Mouse (Mus musculus) liver, embryonic 12.5 days (tissue): ENCODE data around the gene Fra10ac1. TPM values are rescaled to one million over a fixed set of nuclear protein-coding genes. Genes with fewer than 3 reads are reported as not detected.

Experiments
- ATAC-seq: fragments of 200-750 bp; cut with Nextera tagmentation; 2 replicates; pipeline ENCODE4 v1.8.0; 2017; ENCODE audit warnings: moderate number of reproducible peaks, mild to moderate bottlenecking, moderate library complexity
- H3K27ac ChIP-seq: fragments of 300-500 bp; sonication (generic); 2 replicates; pipeline ENCODE4 v1.5.1; 2016; ENCODE audit warnings: mild to moderate bottlenecking
- H3K27me3 ChIP-seq: fragments of 300-500 bp; sonication (generic); replicated peaks from 2 replicates; pipeline ENCODE4 v1.6.1; 2016; ENCODE audit warnings: mild to moderate bottlenecking, moderate library complexity
- H3K36me3 ChIP-seq: fragments of 300-500 bp; sonication (generic); 2 replicates; pipeline ENCODE4 v1.6.1; 2016; ENCODE audit warnings: mild to moderate bottlenecking, moderate library complexity
- H3K4me1 ChIP-seq: fragments of 300-500 bp; sonication (generic); 2 replicates; pipeline ENCODE4 v1.6.1; 2016
- H3K4me2 ChIP-seq: fragments of 300-500 bp; sonication (generic); 2 replicates; pipeline ENCODE4 v1.6.1; 2016; ENCODE audit warnings: mild to moderate bottlenecking, moderate library complexity
- H3K4me3 ChIP-seq: fragments of 300-500 bp; sonication (generic); 2 replicates; pipeline ENCODE4 v1.5.1; 2016; ENCODE audit warnings: mild to moderate bottlenecking, moderate library complexity
- H3K9ac ChIP-seq: fragments of 300-500 bp; sonication (generic); 2 replicates; pipeline ENCODE4 v1.6.1; 2016; ENCODE audit warnings: mild to moderate bottlenecking, moderate library complexity
- H3K9me3 ChIP-seq: fragments of 300-500 bp; sonication (generic); replicated peaks from 2 replicates; pipeline ENCODE4 v1.6.1; 2016; ENCODE audit warnings: mild to moderate bottlenecking, moderate library complexity
- WGBS: fragments of 180-500 bp; shearing (Covaris S2); methylation state at CpG from one replicate; pipeline ENCODE4 v1.1.7; 2016; ENCODE audit not compliant: insufficient replicate concordance; 5-methylcytosine and 5-hydroxymethylcytosine counted together
- polyA plus RNA-seq: library from polyadenylated mRNA; unstranded; fragments of >200 nt; fragmentation: Nextera tagmentation; extraction: Ambion mirVana; gene quantifications from 2 replicates; pipeline ENCODE4 v1.2.1, GENCODE M21; 2016

Gene Fra10ac1
- polyA plus RNA-seq, 1 experiment from 2014 or later: 23.5 TPM

GRCm38 (mm10) chr19:38249627-38250026, 25.7 kb upstream of the Fra10ac1 start:
- no peaks in the 10 kb centered on the region for H3K27me3 ChIP-seq

GRCm38 (mm10) chr19:38246177-38246622, 22.2 kb upstream of the Fra10ac1 start:
- ATAC-seq: no peak
- Histone ChIP-seq H3K9ac (no peak overlapping the region), H3K4me3 (no peak overlapping the region), H3K36me3 (no peaks in the 10 kb centered on the region), H3K9me3 (no peaks in the 10 kb centered on the region), H3K27me3 (no peaks in the 10 kb centered on the region), H3K4me1 (no peaks in the 10 kb centered on the region), H3K4me2 (no peak overlapping the region), H3K27ac (no peak overlapping the region)
- 67% methylated on average over 7 of the region's 7 CpGs for WGBS

More at GRCm38 (mm10) chr19:38249627-38250026, 25.7 kb upstream of the Fra10ac1 start:
- no peak for ATAC-seq
- no peaks in the 10 kb centered on the region for H3K9me3 ChIP-seq
- H3K9ac ChIP-seq: no peak overlapping the region
- WGBS: 61% methylated on average over 8 of the region's 8 CpGs
- H3K4me1 ChIP-seq: no peaks in the 10 kb centered on the region
- H3K36me3 ChIP-seq: no peaks in the 10 kb centered on the region
- no peak overlapping the region for H3K27ac ChIP-seq
- no peak overlapping the region for H3K4me2 ChIP-seq
- H3K4me3 ChIP-seq: no peak overlapping the region

- Histone ChIP-seq H3K27ac (no peak overlapping the region), H3K9me3 (no peaks in the 10 kb centered on the region)
- ATAC-seq: no peak
Observed at GRCm38 (mm10) chr19:38245361-38246176, 21.6 kb upstream of the Fra10ac1 start.

DNA sequence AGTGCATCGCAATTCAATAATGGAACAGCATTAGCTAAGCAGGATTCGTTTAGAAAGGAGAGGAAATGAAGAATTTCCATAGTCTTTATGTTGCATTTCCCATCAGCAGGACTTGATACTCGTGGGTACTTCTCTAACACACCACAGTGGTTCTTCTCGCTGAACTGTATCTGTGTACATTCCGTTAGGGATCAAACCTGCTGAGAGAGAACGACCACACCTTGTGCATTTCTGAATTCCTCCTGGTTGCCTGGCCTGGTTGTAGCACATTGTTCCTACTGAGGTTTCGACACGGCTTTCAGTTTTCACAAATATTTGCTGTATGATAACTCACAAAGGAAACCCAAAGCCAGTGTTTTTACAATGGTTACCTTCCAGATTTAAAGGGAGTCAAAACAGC, 20.8 kb upstream of the Fra10ac1 start:
- Histone ChIP-seq H3K4me2 (no peak overlapping the region), H3K9ac (no peak overlapping the region), H3K36me3 (no peaks in the 10 kb centered on the region), H3K4me1 (no peaks in the 10 kb centered on the region), H3K27ac (no peak overlapping the region), H3K9me3 (no peaks in the 10 kb centered on the region), H3K4me3 (no peak overlapping the region), H3K27me3 (no peaks in the 10 kb centered on the region)
- ATAC-seq: no peak
- 59% methylated on average over 8 of the region's 8 CpGs for WGBS

More at GRCm38 (mm10) chr19:38245361-38246176, 21.6 kb upstream of the Fra10ac1 start:
- Histone ChIP-seq H3K27me3 (no peaks in the 10 kb centered on the region), H3K36me3 (no peaks in the 10 kb centered on the region), H3K4me2 (no peak overlapping the region), H3K9ac (no peak overlapping the region), H3K4me3 (no peak overlapping the region), H3K4me1 (no peaks in the 10 kb centered on the region)
- 64% methylated on average over 10 of the region's 10 CpGs for WGBS

DNA sequence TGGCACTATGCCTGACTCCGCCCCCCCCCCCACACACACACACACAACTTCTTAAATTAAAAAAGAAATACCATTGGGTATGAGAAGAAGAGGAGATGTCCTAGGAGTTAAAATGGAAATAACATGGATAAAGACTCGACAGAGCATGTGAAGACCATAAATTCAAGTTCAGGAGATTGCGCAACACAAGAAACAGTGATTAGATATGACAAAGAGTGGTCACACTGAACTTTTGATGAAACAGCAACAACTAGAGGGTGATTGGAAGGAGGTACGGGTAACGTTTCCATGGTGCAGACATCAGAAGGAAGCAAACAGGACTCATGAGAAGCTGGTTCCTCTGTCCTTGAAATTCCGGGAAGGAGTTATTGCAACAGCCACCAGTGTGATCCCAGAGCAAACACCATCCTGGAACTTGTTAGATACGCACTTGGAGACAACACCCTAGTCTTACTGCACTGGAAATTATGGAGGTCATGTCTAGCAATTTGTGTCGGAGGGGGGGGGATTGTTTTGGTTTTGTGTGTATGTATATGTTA, 18.4 kb upstream of the Fra10ac1 start:
- WGBS: 68% methylated on average over 8 of the region's 8 CpGs

DNA sequence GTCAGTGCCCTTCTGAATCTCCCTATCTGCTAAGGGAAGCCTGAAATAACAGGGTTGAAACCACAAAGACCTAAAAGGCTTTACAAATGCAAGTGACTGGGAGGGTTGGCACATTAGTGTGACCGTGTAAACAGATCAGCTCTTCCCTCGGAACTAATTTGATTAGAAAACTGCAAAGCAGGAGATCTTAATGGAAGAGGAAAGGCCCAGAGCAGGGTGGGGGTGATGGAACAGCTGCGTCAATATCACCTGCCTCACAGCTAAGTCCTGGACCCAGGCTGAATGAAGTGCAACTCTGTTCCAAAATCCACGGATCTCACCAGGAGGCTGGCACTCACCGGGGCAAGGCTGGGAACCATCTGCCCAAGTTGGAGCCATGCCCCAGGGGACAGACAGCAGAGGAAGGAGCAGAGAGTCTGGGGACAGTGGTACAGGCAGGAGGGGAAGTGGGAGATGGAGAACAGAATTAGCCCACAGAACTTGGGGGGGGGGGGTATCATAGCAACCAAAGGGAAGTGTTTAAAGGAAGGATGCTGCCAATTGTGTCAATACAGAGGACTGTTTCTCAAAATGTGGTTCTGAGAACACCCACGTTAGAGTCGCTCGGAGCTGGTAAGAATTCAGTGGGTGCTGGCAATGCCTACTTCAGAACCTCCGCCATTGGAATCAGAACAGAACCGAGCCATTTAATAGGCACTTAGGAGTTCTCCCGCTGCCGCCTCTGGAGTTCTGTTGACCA, 14.4 kb upstream of the Fra10ac1 start:
- Histone ChIP-seq H3K9me3 (no peaks in the 10 kb centered on the region), H3K4me3 (no peak overlapping the region), H3K36me3 (no peaks in the 10 kb centered on the region), H3K27me3 (no peaks in the 10 kb centered on the region), H3K27ac (no peak overlapping the region), H3K4me2 (no peak overlapping the region), H3K9ac (no peak overlapping the region), H3K4me1 (no peaks in the 10 kb centered on the region)
- WGBS: 51% methylated on average over 12 of the region's 12 CpGs
- no peak for ATAC-seq

More for the DNA sequence above, 18.4 kb upstream of the Fra10ac1 start:
- Histone ChIP-seq H3K9me3 (no peaks in the 10 kb centered on the region), H3K4me2 (no peak overlapping the region), H3K27me3 (no peaks in the 10 kb centered on the region), H3K9ac (no peak overlapping the region), H3K4me1 (no peaks in the 10 kb centered on the region), H3K27ac (no peak overlapping the region), H3K4me3 (no peak overlapping the region), H3K36me3 (no peaks in the 10 kb centered on the region)
- no peak for ATAC-seq

GRCm38 (mm10) chr19:38237834-38238212, 13.9 kb upstream of the Fra10ac1 start:
- no peak for ATAC-seq
- Histone ChIP-seq H3K36me3 (no peaks in the 10 kb centered on the region), H3K4me2 (no peak overlapping the region), H3K9me3 (no peaks in the 10 kb centered on the region), H3K27ac (no peak overlapping the region), H3K4me1 (no peaks in the 10 kb centered on the region), H3K27me3 (no peaks in the 10 kb centered on the region), H3K4me3 (no peak overlapping the region), H3K9ac (no peak overlapping the region)
- 23% methylated on average over 3 of the region's 3 CpGs for WGBS

DNA sequence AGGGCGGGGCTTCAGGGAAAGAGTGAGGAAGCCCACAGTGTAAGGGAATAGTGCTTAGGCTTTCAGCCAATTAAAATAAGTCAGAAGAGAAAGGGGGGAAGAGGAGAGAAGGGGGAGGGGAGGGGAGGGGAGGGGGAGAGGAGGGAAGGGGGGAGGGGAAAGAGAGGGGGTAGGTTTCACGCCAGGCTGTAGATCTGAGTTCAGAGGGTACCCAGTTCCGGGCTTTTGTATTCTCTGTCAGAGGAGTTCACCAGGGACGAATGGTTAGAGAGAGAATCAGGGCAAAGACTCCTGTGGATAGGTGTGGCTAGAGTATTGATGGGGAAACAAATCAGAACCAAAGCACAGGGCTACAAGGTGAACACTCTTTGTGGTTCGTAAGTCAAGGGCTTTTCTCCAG, 12.6 kb upstream of the Fra10ac1 start:
- 51% methylated on average over 5 of the region's 5 CpGs for WGBS
- Histone ChIP-seq H3K27me3 (no peaks in the 10 kb centered on the region), H3K9ac (no peak overlapping the region), H3K4me1 (no peaks in the 10 kb centered on the region), H3K4me2 (no peak overlapping the region), H3K4me3 (no peak overlapping the region), H3K36me3 (no peaks in the 10 kb centered on the region), H3K27ac (no peak overlapping the region), H3K9me3 (no peaks in the 10 kb centered on the region)
- no peak for ATAC-seq

GRCm38 (mm10) chr19:38232516-38232915, 8.6 kb upstream of the Fra10ac1 start:
- Histone ChIP-seq H3K27me3 (no peaks in the 10 kb centered on the region), H3K4me2 (no peak overlapping the region), H3K9me3 (0 out of 2 replicates have a peak, but pooled peaks cover 4% of the 10 kb centered on the region), H3K27ac (no peak overlapping the region), H3K9ac (no peak overlapping the region), H3K4me3 (no peak overlapping the region), H3K36me3 (no peaks in the 10 kb centered on the region), H3K4me1 (no peaks in the 10 kb centered on the region)
- WGBS: 56% methylated on average over 4 of the region's 4 CpGs
- ATAC-seq: no peak

DNA sequence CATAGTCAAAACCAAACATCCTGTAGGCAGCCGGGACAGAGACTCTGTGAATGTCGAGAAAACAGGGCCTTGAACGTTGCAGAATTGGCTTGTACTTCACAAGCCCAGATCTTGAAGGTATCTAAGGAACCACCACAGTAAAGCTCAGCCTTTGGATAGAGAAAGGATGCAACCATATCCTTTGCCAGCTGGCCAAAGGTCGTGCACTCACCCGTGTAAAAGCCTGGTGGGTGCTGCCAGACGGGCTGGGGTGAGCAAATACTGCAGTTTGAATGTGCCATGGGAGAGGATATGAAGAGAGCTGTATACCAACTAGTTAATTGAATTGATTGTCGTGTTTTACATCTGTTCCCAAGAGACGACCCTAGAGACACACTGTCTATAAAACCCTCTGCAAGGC, 8.1 kb upstream of the Fra10ac1 start:
- no peak overlapping the region for H3K4me2 ChIP-seq
- WGBS: 44% methylated on average over 8 of the region's 8 CpGs
- ATAC-seq: no peak

GRCm38 (mm10) chr19:38228699-38229098, 4.7 kb upstream of the Fra10ac1 start:
- WGBS: 47% methylated on average over 2 of the region's 2 CpGs
- no peak overlapping the region for H3K9ac ChIP-seq
- H3K36me3 ChIP-seq: no peaks in the 10 kb centered on the region
- H3K27me3 ChIP-seq: no peaks in the 10 kb centered on the region
- H3K4me3 ChIP-seq: no peak overlapping the region
- H3K4me2 ChIP-seq: no peak overlapping the region
- no peak for ATAC-seq
- H3K4me1 ChIP-seq: peaks cover 8% of the 10 kb centered on the region
- no peak overlapping the region for H3K27ac ChIP-seq
- 0 out of 2 replicates have a peak, but pooled peaks cover 4% of the 10 kb centered on the region for H3K9me3 ChIP-seq

More for the DNA sequence above, 8.1 kb upstream of the Fra10ac1 start:
- H3K9me3 ChIP-seq: 0 out of 2 replicates have a peak, but pooled peaks cover 4% of the 10 kb centered on the region
- H3K27ac ChIP-seq: no peak overlapping the region
- H3K9ac ChIP-seq: no peak overlapping the region
- H3K4me1 ChIP-seq: no peaks in the 10 kb centered on the region
- no peak overlapping the region for H3K4me3 ChIP-seq
- H3K27me3 ChIP-seq: no peaks in the 10 kb centered on the region
- no peaks in the 10 kb centered on the region for H3K36me3 ChIP-seq

- 0 out of 2 replicates have a peak, but pooled peaks cover 3% of the 10 kb centered on the region for H3K9me3 ChIP-seq
- H3K27ac ChIP-seq: no peak overlapping the region
- H3K36me3 ChIP-seq: 0 out of 2 replicates have a peak, but pooled peaks cover 3% of the 10 kb centered on the region
- H3K9ac ChIP-seq: no peak overlapping the region
- H3K4me2 ChIP-seq: peak overlapping the region; percentile 75
- no peak for ATAC-seq
- peak overlapping the region; percentile 83 for H3K4me3 ChIP-seq
- H3K4me1 ChIP-seq: peaks cover 16% of the 10 kb centered on the region
- WGBS: 23% methylated on average over 9 of the region's 9 CpGs
- H3K27me3 ChIP-seq: no peaks in the 10 kb centered on the region
Observed at GRCm38 (mm10) chr19:38224685-38225060, 717 bp upstream of the Fra10ac1 start.
